Mouse (Mus musculus): Measurements from ENCODE around the gene Tent4a.

DNA sequence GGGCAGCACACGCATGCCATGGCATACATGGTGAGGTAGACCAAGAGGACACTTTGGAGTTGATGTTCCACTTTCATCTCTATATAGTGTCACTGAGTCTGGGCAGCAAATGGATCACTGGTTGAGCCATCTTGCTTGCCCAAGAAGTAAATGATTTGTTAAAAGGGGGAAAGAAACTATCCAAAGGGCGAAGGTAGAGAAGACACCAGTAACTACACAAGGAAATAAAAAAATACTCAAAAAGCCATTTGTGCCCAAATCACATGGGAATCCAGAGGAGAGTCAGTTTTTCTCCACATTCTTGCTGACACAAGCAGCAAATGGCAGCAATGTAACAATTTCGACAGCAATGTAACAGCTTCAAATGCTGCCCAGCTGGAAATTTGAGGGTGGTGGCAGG is 38.2 kb upstream of the Tent4a start:
- TF ChIP-seq CTCF (IDR thresholded peaks at IDR 0.05; ENCODE audit: borderline replicate concordance, insufficient read depth, low read length) (no peak), POLR2A (IDR thresholded peaks at IDR 0.05; ENCODE audit: low read depth, low read length) (no peak)

Data from embryonic fibroblast, embryonic 13.5 days (primary cell).